Mouse (Mus musculus): Measurements from ENCODE around the gene Mars.

Gene Mars

DNA sequence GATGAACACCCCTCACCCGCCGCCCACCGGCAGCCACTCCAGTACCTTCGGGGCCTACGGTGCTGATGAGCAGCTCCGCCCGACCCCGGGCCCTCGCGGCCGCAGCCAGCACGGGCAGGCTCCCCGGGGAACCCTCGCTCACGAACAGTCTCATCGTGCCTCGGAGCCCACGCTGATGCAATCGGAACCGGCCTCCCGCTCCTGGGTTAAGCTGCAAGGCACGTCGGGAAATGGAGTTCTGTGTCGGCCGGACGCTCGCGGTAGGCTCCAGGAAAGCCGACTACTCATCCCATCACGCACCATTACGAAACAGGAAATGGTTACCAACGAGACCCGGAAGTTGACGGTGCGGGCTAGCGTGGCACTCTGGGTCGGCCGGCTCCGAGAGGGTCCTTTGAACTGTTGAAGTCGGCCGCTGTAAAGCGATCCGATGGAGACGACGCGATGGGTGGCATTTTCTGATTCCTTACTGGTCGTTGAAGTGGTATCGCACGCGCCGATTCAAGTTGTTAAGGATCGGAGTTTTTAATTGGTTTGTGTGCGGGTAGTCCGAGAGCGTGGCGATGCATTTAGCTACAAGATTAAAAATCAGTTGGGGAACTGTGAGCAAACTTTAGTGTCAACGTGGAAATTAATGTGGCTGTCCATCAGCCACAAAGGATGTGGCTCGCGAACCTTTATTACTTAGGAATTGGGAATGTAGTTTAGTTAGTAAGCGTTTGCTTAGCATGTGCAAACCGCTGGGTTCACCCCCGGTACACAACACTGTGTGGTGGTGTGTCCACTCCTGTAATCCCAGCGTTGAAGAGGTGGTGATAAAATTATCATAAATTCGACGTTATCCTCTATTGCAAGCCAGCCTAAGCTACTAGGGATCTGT lies at the start of gene Mars:
Mars (minus strand) TSS at position 311 of the 880 bp plus-strand sequence.
- DNase-seq (ENCODE audit: low spot score in 2 of 2): peak; percentile 87 to 93

DNA sequence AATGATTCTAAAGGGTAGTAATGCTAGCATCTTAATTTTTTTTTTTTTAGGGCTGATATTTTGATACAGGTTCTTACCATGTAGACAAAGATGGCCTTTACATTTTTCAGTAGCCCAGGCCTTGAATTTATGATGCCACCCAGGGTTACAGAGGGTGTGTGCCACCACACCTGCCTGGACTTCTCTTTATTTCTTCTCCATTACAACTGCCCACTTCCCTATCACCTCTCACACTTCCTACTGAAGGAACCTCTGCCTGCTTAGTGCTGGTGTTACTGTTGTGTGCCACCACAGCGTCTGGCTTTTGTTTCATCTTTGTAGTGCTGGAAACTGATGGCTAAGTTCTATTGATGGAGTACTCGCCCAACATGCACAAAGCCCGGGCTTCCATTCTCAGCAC lies 49.1 kb upstream of the Mars start:
- no peak for DNase-seq (ENCODE audit: low spot score in 2 of 2)

DNA sequence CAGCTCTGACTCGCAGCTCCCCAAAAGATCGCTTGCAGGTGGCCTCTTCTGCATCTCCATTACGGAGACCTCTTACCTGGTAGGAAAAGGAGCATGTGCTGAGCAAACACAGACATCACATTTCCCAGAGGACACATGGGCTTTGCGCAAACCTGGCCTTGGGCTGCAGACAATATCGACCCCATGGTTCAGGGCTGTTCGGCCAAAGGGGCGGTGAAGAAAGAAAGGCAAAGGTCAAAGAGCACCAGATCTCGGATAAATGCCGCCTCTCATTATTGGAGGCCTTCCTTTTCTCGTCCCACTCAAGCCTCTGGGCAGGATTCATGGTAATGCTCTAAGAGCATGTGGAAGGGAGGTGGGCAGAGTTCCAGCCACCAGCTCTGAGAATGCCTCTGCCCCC lies 43.8 kb upstream of the Mars start:
- no peak for DNase-seq (ENCODE audit: low spot score in 2 of 2)

DNA sequence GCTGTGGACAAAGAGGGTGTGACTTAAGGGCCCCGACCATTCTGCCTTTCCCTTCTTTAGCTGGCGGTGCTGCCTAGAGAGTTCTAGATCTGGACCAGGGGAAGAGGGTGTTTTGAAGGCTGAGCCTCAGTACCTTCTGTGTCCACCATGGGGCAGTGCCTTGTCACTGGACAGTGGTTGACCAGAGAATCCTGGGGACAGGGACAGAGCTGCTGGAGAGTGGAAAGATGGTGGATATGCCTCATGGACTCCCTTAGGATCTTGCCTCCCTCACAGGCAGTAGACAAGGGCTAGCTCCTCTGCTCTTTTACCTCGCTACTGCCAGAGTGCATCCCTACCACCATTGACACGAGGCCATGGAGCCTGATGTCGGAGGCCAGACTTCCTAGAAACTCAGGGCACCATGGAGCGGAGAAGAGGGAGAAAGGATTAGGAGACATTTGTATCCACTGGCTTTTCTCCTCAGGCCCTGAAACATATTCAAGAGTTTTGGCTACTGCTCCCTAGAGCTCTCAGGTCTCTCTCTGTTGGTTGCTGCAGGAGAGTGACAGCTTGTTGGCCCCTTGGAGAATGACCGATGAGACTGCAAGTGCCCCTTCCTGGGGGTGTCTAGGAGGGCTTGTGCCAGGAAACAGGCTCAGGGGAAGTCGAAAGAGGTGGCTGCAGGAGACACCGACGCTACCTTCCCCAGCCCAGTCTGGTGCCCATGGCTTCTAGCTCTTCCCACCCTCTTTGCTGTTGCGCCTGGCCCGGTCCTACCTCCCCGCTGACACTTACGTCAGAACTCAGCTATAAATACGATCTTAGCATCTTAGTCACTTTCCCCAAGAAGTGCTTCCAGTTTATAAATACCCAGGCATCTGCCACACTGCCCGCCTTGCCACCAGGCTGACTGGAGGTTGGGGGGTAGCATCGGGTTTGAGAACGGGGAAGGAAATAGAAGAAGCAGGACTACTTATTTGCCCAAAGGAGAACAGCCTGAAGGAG lies 42.6 kb upstream of the Mars start, which contains the start of gene Inhbe:
Inhbe (minus strand) TSS at position 503 of the 987 bp plus-strand sequence.
- no peak for DNase-seq (ENCODE audit: low spot score in 2 of 2)

DNA sequence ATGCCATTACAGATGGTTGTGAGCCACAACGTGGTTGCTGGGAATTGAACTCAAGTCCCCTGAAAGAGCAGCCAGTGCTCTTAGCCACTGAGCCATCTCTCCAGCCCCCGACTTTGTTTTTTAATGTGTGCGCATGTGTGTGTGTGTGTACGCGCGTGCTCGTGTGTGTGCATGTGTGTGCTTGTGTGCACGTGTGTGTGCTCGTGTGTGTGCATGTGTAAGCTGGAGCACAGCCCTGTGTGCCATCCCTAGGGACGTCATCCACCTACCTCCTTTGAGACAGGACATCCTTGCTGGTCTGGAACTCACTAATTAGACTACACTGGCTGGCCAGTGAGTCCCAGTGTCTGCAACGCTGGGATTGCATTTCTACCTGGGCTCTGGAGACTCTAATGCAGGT lies 41.2 kb upstream of the Mars start:
- DNase-seq (ENCODE audit: low spot score in 2 of 2): no peak

DNA sequence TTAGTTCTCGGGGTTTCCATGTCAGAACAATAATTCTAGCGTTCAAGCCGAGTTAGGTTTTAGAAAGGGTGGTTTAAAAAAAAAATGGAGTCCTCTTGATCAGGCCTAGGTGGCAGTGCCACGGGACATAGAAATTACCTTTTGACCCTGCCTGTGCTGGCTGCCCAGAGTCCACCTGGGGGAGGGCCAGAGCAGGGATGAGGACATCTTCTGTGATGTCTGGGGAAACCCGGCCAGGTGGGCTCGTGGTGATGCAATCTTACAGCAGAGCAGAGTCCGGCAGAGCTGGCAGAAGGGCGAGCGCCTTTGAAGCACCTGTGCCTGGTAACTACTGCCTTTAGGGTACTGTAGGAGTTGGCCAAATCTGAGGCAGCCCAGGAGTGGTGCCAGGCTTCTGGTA lies 40.6 kb upstream of the Mars start:
- DNase-seq (ENCODE audit: low spot score in 2 of 2): no peak

DNA sequence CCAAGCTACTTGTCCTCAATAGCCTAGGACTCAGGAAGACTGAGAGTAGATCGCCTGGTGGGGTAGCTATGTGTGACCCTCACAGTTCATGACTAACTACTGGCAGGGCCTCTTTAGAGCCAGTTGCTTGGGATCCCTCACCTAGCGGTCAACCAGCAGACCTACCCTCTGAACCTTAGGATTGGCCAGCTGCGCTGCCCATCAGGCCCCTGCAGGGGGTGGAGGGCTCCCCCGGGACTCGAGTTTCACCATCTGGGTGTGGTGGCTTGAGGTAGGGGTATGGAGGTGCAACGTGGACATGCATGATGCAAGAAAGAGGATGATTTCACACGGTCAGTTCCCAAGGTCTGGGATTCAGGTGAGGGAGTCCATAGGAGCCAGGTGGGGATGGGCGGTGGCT lies 40.1 kb upstream of the Mars start:
- DNase-seq (ENCODE audit: low spot score in 2 of 2): no peak

DNA sequence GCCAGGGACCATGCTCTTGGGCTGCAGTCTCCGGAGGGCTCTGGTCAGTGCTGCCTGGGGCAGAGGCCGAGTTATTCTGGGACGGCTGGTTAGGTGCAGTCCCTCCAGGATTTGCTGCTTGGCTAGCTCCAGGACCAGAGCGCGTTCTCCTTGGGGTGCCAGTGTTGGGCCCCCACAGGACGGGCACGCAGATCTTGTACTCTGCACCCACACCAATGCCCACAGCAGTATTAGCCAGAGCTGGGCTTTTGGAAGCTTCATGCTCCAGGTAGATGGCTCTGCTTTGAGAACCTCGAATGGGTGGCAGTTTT lies 39.7 kb upstream of the Mars start:
- no peak for DNase-seq (ENCODE audit: low spot score in 2 of 2)

DNA sequence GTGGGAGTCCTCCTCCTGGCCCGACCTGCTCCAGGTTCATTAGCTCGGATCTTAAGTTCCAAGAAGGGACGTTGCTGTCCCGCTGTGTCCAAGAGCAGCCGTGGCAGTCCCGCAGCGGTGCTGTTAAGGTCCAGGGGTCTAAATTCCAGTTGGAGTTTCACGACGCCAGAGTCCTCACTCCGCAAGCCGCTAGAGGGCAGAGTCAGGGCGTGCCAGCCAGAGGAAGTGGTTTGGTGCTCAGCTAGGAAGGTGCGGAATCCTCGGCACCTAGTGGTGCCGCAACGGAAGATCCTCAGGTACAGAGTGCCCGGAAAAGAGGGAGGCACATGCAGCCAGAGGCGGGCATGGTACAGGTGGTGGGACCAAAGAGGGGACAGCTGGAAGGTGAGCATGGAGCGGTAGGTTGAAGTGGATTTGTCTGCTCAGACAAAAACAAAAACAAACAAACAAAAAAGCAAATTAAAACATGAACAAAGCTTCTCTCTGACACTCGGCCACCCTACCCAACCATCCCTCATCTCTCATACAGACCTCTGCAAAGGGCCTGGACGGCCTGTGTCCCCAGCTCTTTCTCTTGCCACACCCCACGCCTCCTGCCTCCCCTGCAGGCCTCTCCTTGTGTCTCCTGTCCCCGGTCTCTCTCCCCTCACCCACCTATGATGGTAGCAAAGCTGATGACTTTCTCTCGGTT lies 39.2 kb upstream of the Mars start:
- DNase-seq (ENCODE audit: low spot score in 2 of 2): peak in 1 of 2 experiments; percentile 45

DNA sequence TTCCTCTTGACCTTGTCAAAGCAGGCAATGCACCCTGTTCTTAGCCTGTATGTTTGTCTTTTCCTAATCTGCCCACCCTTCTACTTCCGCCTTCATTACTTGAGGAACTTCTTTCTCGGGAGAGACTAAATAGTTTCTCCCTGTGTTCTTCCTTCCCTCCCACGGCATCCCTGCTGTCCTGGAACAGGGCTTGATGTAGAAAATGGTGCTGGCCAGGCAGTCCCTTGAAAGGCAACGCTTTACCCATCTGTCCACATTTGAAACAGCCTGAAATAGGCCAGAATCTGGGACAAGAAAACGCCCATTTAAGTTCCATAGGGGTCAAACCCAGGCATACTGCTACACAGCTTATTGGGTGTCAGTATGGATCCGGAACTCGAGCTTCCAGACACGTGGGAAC lies 38.2 kb upstream of the Mars start:
- DNase-seq (ENCODE audit: low spot score in 2 of 2): no peak

DNA sequence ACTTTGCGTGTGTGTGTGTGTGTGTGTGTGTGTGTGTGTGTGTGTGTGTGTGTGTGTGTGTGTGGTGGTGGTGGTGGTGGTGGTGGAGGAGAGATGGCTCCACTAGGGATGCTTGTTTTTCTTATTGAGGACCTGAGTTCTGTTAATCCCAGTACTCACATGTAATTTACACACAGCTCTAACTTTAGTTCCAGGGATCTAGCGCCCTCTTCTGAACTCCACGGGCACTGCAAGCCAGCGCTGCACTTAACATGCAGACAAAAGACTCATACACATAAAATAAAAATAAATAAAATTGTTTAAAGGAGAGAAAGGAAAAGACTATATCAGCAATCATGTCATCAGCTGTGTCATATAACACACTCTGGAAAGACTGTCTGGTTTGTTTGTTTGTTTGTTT lies 37.4 kb upstream of the Mars start:
- no peak for DNase-seq (ENCODE audit: low spot score in 2 of 2)

DNA sequence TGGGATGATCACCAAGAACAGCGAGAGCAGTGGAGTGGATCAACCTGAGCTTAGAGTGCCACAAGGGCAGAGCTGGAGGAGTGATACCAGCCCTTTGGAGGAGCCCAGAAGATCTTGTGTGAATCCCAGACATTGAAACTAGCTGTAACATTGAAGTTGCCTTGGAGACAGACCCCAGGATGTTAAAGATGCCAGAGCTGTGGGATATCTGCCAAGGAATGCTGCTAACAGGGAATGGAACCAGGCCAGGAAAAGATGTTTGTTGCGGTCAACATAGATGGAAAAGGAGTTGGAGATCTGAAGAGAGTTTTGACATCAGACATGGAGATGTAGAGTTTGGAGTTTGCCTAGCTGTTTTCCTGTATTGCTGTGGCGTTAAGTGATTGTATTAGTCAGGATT lies 34.6 kb upstream of the Mars start:
- no peak for DNase-seq (ENCODE audit: low spot score in 2 of 2)

DNA sequence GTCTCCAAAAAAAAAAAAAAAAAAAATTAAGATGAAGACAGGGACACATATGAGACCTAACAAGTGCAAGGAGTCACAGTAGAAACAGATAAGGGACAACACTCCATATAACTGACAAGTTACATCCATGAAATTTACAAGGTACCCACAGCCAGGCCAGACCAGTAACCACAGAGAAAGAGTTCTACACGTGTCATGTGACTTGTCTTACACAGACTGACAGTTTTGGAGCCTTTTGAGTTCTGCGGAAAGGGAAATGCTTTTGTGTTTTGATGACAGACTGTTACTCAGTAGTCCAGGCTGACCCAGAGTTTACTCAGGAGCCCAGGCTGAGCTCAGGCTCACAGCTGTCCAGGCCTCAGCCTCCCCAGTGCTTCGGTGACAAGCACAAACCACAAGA lies 31.4 kb upstream of the Mars start:
- DNase-seq (ENCODE audit: low spot score in 2 of 2): no peak

DNA sequence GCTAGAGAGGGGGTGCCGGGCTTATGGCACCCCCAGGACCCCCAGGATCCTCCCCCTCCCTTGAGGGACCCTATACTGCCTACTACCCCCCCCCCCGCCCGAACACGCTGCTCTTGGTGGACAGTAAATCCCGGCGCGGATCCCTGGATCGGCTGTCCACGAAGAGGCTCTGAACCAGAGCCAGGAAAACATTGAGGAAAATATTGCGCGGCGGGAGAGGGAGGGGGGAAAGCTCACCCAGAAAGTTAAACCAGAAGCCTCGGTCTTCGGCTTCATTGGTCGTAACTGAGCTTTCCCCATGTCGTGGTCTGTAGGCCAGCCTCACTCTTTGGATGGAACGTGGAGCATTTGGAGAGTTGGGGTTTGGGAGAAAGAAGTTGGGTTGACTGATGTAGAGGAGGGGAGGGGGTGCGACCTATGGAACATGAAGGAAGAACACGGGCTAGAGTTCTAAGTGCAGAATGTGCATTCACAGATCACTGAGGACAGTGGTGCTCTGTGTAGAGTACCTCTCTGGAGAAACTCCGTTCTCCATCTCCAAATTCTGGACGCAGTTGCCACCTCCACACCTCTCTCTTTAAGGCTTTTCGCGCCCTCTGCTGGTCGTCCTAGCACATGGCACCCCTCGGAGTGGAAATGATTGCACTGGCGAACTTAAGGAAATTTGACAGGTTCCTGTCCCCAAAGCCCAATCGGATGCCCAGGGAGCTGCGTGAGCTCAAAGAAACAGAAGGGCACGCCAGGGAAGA lies 30.5 kb upstream of the Mars start, which contains the start of gene Gli1:
Gli1 (minus strand) TSS at position 84 of the 749 bp plus-strand sequence.
- peak; percentile 74 to 83 for DNase-seq (ENCODE audit: low spot score in 2 of 2)

DNA sequence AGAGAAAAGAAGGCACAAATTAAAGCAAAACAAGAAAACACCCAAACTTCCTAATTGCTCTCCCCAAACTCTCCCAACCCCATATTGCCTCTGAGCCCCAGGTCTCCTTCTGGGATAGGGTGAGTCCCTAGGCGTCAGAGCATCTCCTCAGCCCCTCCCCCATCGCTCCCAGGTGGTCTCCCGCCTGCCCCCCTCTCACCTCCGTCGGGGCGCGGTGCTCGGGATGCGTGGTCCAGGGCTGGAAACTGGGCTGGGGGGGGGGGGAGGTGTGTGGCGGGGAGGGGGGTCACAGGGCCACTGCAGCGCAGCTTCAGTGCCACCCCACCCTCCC lies 29.7 kb upstream of the Mars start:
- DNase-seq (ENCODE audit: low spot score in 2 of 2): no peak

DNA sequence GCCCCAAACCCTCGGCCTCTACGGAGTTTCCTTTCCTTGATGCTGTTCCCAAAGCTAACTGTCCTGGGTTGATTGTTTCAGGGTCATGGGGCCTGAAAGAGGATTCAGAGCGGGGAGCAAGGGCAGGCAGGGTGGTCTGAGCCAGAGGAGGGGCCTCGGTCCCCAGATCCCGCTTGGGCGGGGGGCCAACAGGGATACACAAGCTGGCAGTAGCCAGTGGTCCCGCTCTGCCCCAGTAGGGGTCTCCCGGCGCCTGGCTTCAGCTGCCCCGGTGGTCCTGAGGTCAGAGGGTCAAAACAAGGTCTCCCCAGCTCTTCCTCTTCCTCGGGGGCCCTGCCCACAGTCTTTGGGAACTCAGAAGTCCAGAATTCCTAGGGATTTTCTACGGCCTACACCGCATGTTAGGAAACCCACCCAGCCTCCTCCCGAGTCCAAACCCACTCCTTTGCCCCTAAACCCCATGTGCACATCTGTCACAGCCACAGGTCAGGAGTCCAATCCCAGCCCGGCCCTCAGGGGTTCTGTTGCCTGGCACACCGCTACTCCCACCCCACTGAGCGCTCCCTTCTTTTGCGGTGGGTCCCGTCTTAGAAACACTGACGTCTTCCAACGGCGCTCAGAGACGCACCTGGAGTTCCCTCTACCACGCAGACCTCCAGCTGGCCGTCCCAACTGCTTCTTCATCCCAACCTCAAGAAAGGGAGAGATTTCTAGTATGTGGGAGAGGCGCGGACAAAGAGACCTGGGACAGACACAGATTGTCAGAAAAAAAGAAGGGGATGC lies 29.2 kb upstream of the Mars start:
- no peak for DNase-seq (ENCODE audit: low spot score in 2 of 2)

DNA sequence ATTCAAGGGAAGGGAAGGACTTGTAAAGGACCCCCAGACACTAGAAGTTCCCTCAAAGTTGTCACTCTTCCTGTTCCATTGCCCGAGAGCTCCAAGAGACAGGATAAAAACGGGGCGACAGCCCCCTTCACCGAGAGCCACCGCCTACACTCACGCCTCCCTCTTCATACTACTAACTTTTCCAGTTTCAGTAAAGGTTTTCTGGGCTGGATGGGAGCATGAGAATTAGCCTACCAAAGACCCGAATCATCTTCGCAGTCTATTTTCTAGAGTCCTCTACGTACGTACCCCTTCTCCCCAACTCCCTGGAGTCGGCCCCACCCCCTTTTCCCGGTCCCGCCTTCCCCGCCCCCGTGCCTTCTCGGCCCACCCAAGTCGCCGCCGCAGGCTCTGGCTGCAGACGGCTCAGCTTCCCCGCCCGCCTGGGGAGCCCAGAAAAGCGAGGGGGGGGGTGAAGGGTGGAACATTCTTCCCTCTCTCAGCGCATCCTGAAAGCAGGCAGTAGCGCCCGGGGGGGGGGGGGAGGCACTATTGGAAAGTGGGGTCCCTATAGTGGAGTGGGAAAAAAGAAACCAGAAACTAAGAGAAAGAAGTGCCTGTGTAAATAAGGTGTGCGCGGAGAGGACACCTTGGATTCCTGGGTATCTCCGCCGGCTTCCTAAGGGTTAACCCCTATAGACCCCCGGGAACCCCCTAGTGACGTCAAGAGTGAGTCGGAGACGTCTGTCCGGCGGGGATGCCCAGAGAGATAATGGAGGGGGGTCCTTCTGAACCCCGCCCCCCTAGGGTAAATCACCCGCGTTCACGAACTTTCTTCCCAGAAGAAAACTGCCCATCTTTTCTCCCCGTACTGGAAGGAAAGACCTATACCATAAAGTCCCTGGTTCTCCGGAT lies 28.3 kb upstream of the Mars start:
- no peak for DNase-seq (ENCODE audit: low spot score in 2 of 2)

DNA sequence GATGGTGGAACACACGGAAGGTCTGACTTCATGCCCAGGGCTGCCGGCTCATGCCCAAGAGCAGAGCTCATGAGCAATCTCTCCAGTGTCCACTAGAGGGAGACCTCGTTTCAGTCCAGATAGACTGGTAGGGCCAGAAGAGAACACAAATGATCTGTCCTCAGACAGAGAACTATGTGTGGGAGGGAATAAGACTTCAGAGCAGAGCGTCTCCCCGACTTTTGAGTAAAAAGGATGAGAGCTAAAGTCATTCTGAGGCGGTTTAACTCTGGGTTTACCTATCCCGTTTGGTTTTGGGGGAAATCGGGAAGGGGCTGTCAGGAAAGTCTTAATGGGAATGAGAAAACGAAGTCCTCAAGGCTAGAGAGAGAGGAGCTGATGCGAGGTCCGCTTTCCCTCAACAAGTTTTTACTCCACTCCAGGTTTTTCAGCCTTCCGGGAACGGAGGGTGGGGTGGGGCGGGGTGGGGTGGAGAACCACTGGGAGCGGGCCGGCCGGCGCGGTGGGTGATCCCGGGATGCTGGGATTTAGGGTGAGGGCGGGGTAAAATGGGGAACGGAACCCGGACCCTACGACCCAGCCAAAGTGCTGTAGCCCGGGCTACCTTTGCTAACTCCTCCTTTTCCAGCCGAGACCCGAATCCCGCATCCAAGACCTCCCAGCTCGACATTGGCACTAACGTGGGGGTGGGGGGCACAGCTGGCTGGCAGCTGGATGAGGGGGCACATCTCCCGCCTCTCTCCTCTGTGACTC lies 27.5 kb upstream of the Mars start:
- DNase-seq (ENCODE audit: low spot score in 2 of 2): peak; percentile 57 to 78

All from urinary bladder, adult 18-20 months (tissue).